Mouse (Mus musculus): ENCODE measurements around the gene Dpf2. TPM values are rescaled to one million over a fixed set of nuclear protein-coding genes. Genes with fewer than 3 reads are reported as not detected.

The Dpf2 gene
- polyA plus RNA-seq, 1 experiment: 194 TPM

GRCm38 (mm10) chr19:5937836-5938406 lies 25.1 kb upstream of the Dpf2 start:
- H3K27me3 ChIP-seq (ENCODE audit: control insufficient read depth, insufficient read depth, low read length): no peaks in the 10 kb centered on the region
- TF ChIP-seq POLR2A (IDR thresholded peaks at IDR 0.05; ENCODE audit: control insufficient read depth, extremely low read depth, insufficient read depth, low read length, poor library complexity) (no peak), CTCF (IDR thresholded peaks at IDR 0.05; ENCODE audit: borderline replicate concordance, control insufficient read depth, extremely low read depth, insufficient read depth, low read length, poor library complexity) (no peak)
- H3K27ac ChIP-seq (ENCODE audit: control insufficient read depth, insufficient read depth, low read length): no peak overlapping the region
- WGBS: 41% methylated on average over 14 of the region's 14 CpGs
- no peak overlapping the region for H3K4me3 ChIP-seq (ENCODE audit: control insufficient read depth, insufficient read depth, low read length)
- no peaks in the 10 kb centered on the region for H3K4me1 ChIP-seq (replicated peaks; ENCODE audit: control insufficient read depth, insufficient read depth, low read length)
- H3K36me3 ChIP-seq (ENCODE audit: control insufficient read depth, insufficient read depth, low read length): peaks cover 7% of the 10 kb centered on the region
- DNase-seq: no peak

- H3K4me1 ChIP-seq (replicated peaks; ENCODE audit: control insufficient read depth, insufficient read depth, low read length): no peaks in the 10 kb centered on the region
- TF ChIP-seq POLR2A (IDR thresholded peaks at IDR 0.05; ENCODE audit: control insufficient read depth, extremely low read depth, insufficient read depth, low read length, poor library complexity): no peak
- TF ChIP-seq CTCF (IDR thresholded peaks at IDR 0.05; ENCODE audit: borderline replicate concordance, control insufficient read depth, extremely low read depth, insufficient read depth, low read length, poor library complexity): no peak
- no peaks in the 10 kb centered on the region for H3K27me3 ChIP-seq (ENCODE audit: control insufficient read depth, insufficient read depth, low read length)
- no peak for DNase-seq
- WGBS: 89% methylated on average over 21 of the region's 21 CpGs
- no peak overlapping the region for H3K27ac ChIP-seq (ENCODE audit: control insufficient read depth, insufficient read depth, low read length)
- H3K4me3 ChIP-seq (ENCODE audit: control insufficient read depth, insufficient read depth, low read length): no peak overlapping the region
- H3K36me3 ChIP-seq (ENCODE audit: control insufficient read depth, insufficient read depth, low read length): peaks cover 3% of the 10 kb centered on the region
Measured at GRCm38 (mm10) chr19:5937095-5937835, 24.5 kb upstream of the Dpf2 start.

DNA sequence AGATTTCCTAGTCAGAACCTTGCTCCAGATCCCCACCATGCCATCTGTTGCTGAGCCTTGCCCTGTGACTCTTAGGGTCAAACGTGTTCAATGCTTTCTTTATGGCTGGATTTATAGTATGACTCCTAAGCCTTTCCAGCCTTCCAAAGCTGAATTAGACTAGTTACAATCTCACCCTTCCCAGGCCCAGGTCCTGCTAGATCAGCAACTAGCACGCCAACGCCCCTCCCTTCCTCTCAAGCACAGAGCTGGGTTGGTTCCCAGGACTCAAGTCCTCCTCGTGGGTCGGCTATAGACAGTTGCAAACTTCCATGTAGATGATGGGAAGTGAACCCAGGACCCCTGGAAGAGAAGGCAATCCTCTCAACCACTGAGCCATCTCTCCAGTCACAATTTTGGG lies 22.9 kb upstream of the Dpf2 start:
- H3K27ac ChIP-seq (ENCODE audit: control insufficient read depth, insufficient read depth, low read length): no peak overlapping the region
- H3K4me1 ChIP-seq (replicated peaks; ENCODE audit: control insufficient read depth, insufficient read depth, low read length): peaks cover 3% of the 10 kb centered on the region; the same call in 1 of the 2 replicates
- H3K36me3 ChIP-seq (ENCODE audit: control insufficient read depth, insufficient read depth, low read length): no peaks in the 10 kb centered on the region
- H3K27me3 ChIP-seq (ENCODE audit: control insufficient read depth, insufficient read depth, low read length): no peaks in the 10 kb centered on the region
- DNase-seq: no peak
- no peak overlapping the region for H3K4me3 ChIP-seq (ENCODE audit: control insufficient read depth, insufficient read depth, low read length)
- 80% methylated on average over 5 of the region's 5 CpGs for WGBS
- TF ChIP-seq CTCF (IDR thresholded peaks at IDR 0.05; ENCODE audit: borderline replicate concordance, control insufficient read depth, extremely low read depth, insufficient read depth, low read length, poor library complexity) (no peak), POLR2A (IDR thresholded peaks at IDR 0.05; ENCODE audit: control insufficient read depth, extremely low read depth, insufficient read depth, low read length, poor library complexity) (no peak)

GRCm38 (mm10) chr19:5935266-5935665 lies 22.5 kb upstream of the Dpf2 start:
- WGBS: 83% methylated on average over 3 of the region's 3 CpGs
- Histone ChIP-seq H3K4me1 (replicated peaks; ENCODE audit: control insufficient read depth, insufficient read depth, low read length) (peaks cover 3% of the 10 kb centered on the region; the same call in 1 of the 2 replicates), H3K27ac (ENCODE audit: control insufficient read depth, insufficient read depth, low read length) (no peak overlapping the region), H3K4me3 (ENCODE audit: control insufficient read depth, insufficient read depth, low read length) (no peak overlapping the region), H3K36me3 (ENCODE audit: control insufficient read depth, insufficient read depth, low read length) (no peaks in the 10 kb centered on the region), H3K27me3 (ENCODE audit: control insufficient read depth, insufficient read depth, low read length) (no peaks in the 10 kb centered on the region)
- no peak for TF ChIP-seq POLR2A (IDR thresholded peaks at IDR 0.05; ENCODE audit: control insufficient read depth, extremely low read depth, insufficient read depth, low read length, poor library complexity)
- no peak for TF ChIP-seq CTCF (IDR thresholded peaks at IDR 0.05; ENCODE audit: borderline replicate concordance, control insufficient read depth, extremely low read depth, insufficient read depth, low read length, poor library complexity)
- no peak for DNase-seq

- Histone ChIP-seq H3K4me1 (replicated peaks; ENCODE audit: control insufficient read depth, insufficient read depth, low read length) (peaks cover 15% of the 10 kb centered on the region), H3K27me3 (ENCODE audit: control insufficient read depth, insufficient read depth, low read length) (no peaks in the 10 kb centered on the region), H3K36me3 (ENCODE audit: control insufficient read depth, insufficient read depth, low read length) (no peaks in the 10 kb centered on the region), H3K27ac (ENCODE audit: control insufficient read depth, insufficient read depth, low read length) (no peak overlapping the region), H3K4me3 (ENCODE audit: control insufficient read depth, insufficient read depth, low read length) (no peak overlapping the region)
- 67% methylated on average over 14 of the region's 14 CpGs for WGBS
- TF ChIP-seq POLR2A (IDR thresholded peaks at IDR 0.05; ENCODE audit: control insufficient read depth, extremely low read depth, insufficient read depth, low read length, poor library complexity): no peak
- TF ChIP-seq CTCF (IDR thresholded peaks at IDR 0.05; ENCODE audit: borderline replicate concordance, control insufficient read depth, extremely low read depth, insufficient read depth, low read length, poor library complexity): no peak
- no peak for DNase-seq
Measured at GRCm38 (mm10) chr19:5929634-5930596, 17.1 kb upstream of the Dpf2 start.

- TF ChIP-seq POLR2A (IDR thresholded peaks at IDR 0.05; ENCODE audit: control insufficient read depth, extremely low read depth, insufficient read depth, low read length, poor library complexity) (no peak), CTCF (IDR thresholded peaks at IDR 0.05; ENCODE audit: borderline replicate concordance, control insufficient read depth, extremely low read depth, insufficient read depth, low read length, poor library complexity) (no peak)
- DNase-seq: no peak
- no peak overlapping the region for H3K27ac ChIP-seq (ENCODE audit: control insufficient read depth, insufficient read depth, low read length)
- no peaks in the 10 kb centered on the region for H3K36me3 ChIP-seq (ENCODE audit: control insufficient read depth, insufficient read depth, low read length)
- H3K4me1 ChIP-seq (replicated peaks; ENCODE audit: control insufficient read depth, insufficient read depth, low read length): peaks cover 23% of the 10 kb centered on the region
- no peak overlapping the region for H3K4me3 ChIP-seq (ENCODE audit: control insufficient read depth, insufficient read depth, low read length)
- no peaks in the 10 kb centered on the region for H3K27me3 ChIP-seq (ENCODE audit: control insufficient read depth, insufficient read depth, low read length)
- 82% methylated on average over 3 of the region's 3 CpGs for WGBS
Measured at GRCm38 (mm10) chr19:5928546-5928945, 15.7 kb upstream of the Dpf2 start.
